Mouse (Mus musculus) megakaryocyte progenitor cell, adult 5-6 weeks (primary cell): ENCODE results near the gene Asb14. TPM values are rescaled to one million over a fixed set of nuclear protein-coding genes. Genes with fewer than 3 reads are reported as not detected.
A peak's percentile ranks its signal among the peaks of the same experiment; 100 is the strongest.
"Not testable (repeated sequence)": the region's sequence is repeated elsewhere in the genome, so short reads cannot be mapped to it uniquely, and the experiment has no call there.

ENCODE experiments used
- ATAC-seq: replicated peaks from 2 replicates; pipeline ENCODE4 v1.8.0; 2016; ENCODE audit warnings: mild to moderate bottlenecking, moderate TSS enrichment, inconsistent platforms; ENCODE audit not compliant: poor library complexity
- total RNA-seq, 2 experiments: library from RNA; stranded (forward) in 1 of 2; stranded (reverse) in 1 of 2; fragments of 157-497, 149-512 nt in 1 of 2; fragments of 200-1000 nt in 1 of 2; gene quantifications; 2 replicates each; pipeline versions ENCODE4 v1.2.3 to v1.2.4; 2015 to 2017

Asb14 gene
- total RNA-seq, 2 experiments from 2014 or later: not detected

DNA sequence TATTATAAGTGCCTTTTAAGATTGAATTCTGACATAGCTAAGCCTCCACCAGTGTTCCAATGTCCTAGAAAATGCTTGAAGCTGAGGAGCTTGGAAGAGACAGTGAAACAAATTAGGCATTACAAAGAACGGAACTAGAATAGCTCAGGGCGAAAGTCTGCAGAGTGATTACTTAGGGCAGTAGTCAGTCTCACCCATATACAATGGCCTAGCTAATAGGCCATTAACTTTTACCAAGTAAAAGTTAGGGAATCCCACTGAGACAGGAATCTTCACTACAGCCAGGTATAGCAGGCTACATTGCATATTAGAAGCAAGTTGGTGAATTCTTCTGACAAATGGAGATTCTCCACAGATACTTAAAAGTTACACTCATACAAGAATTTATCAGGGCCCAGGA is 61.8 kb downstream of the Asb14 start:
- ATAC-seq: not testable (repeated sequence)

DNA sequence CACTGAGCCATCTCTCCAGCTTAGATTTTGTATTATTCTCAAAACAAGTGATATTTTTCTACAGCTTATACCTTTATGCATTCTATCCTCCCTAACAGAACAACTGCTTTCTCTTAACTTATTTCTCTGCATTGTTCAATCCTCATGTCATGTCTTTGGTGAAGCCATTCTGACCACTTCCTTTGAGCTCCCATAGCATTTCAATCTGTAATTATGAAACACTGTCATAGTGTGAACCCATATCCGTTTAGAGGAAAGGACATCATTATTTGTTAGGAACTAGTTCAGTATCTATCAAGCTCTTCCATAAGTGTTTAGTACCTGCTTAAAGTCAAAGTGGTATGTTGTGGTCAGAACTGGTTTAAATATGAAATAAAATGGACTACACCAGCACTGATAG is 66.2 kb downstream of the Asb14 start:
- ATAC-seq: peak; percentile 69

Other genes starting within 250 kb of the Asb14 start
- gene Pde12, start 224.7 kb upstream of the Asb14 start, total RNA-seq (2015): 15.4 and 15.8 TPM in 2 replicates
- gene Pde12, start 224.7 kb upstream of the Asb14 start, total RNA-seq (2017): 12.3 and 13.6 TPM in 2 replicates
- 0.49 and 0.64 TPM in 2 replicates for gene Dnah12, start 201.3 kb upstream of the Asb14 start, total RNA-seq (2015)
- gene Dnah12, start 201.3 kb upstream of the Asb14 start, total RNA-seq (2017): 0.21 and 0.47 TPM in 2 replicates
- gene Appl1, start 76.7 kb downstream of the Asb14 start, total RNA-seq (2015): 26.4 and 27.7 TPM in 2 replicates
- gene Appl1, start 76.7 kb downstream of the Asb14 start, total RNA-seq (2017): 26.1 and 27.4 TPM in 2 replicates
- gene Hesx1, start 99.9 kb downstream of the Asb14 start, total RNA-seq (2015): 1.0 and 1.4 TPM in 2 replicates
- 1.1 and 1.3 TPM in 2 replicates for gene Hesx1, start 99.9 kb downstream of the Asb14 start, total RNA-seq (2017)
- not detected in 2 replicates for gene Il17rd, start 144.4 kb downstream of the Asb14 start, total RNA-seq (2015)
- not detected in 2 replicates for gene Il17rd, start 144.4 kb downstream of the Asb14 start, total RNA-seq (2017)
- 11.0 and 13.8 TPM in 2 replicates for gene Arhgef3, start 220.3 kb downstream of the Asb14 start, total RNA-seq (2015)
- gene Arhgef3, start 220.3 kb downstream of the Asb14 start, total RNA-seq (2017): 15.5 and 18.0 TPM in 2 replicates